Mouse (Mus musculus) midbrain, embryonic 15.5 days (tissue): ENCODE measurements around the gene Prkag2. TPM values are rescaled to one million over a fixed set of nuclear protein-coding genes. Genes with fewer than 3 reads are reported as not detected.

ENCODE experiments used
- ATAC-seq: fragments of 200-750 bp; cut with Nextera tagmentation; replicated peaks from 2 replicates; pipeline ENCODE4 v1.8.0; 2017; ENCODE audit warnings: moderate TSS enrichment
- H3K27ac ChIP-seq: fragments of 300-500 bp; sonication (generic); 2 replicates; pipeline ENCODE4 v1.5.1; 2015; ENCODE audit warnings: mild to moderate bottlenecking, inconsistent platforms
- H3K27me3 ChIP-seq: fragments of 300-500 bp; sonication (generic); replicated peaks from 2 replicates; pipeline ENCODE4 v1.6.1; 2015; ENCODE audit warnings: inconsistent platforms
- H3K36me3 ChIP-seq: fragments of 300-500 bp; sonication (generic); replicated peaks from 2 replicates; pipeline ENCODE4 v1.6.1; 2015; ENCODE audit warnings: inconsistent platforms
- H3K4me1 ChIP-seq: fragments of 300-500 bp; sonication (generic); 2 replicates; pipeline ENCODE4 v1.6.1; 2015; ENCODE audit warnings: inconsistent platforms
- H3K4me2 ChIP-seq: fragments of 300-500 bp; sonication (generic); 2 replicates; pipeline ENCODE4 v1.6.1; 2015; ENCODE audit warnings: inconsistent platforms, mild to moderate bottlenecking, moderate library complexity
- H3K4me3 ChIP-seq: fragments of 300-500 bp; sonication (generic); 2 replicates; pipeline ENCODE4 v1.5.1; 2015; ENCODE audit warnings: mild to moderate bottlenecking, inconsistent platforms
- H3K9ac ChIP-seq: fragments of 300-500 bp; sonication (generic); 2 replicates; pipeline ENCODE4 v1.6.1; 2015; ENCODE audit warnings: mild to moderate bottlenecking, inconsistent platforms
- H3K9me3 ChIP-seq: fragments of 300-500 bp; sonication (generic); 2 replicates; pipeline ENCODE4 v1.6.1; 2016; ENCODE audit warnings: inconsistent platforms
- WGBS: fragments of 180-500 bp; shearing (Covaris S2); methylation state at CpG from one replicate; pipeline ENCODE4 v1.1.7; 2015; ENCODE audit warnings: mixed read lengths; 5-methylcytosine and 5-hydroxymethylcytosine counted together
- polyA plus RNA-seq: library from polyadenylated mRNA; unstranded; fragments of >200 nt; fragmentation: Nextera tagmentation; extraction: Ambion mirVana; gene quantifications from 2 replicates; pipeline ENCODE4 v1.2.1, GENCODE M21; 2015

Gene Prkag2
- polyA plus RNA-seq, 1 experiment from 2014 or later, result 102 TPM

GRCm38 (mm10) chr5:24813946-24814345 lies 286.5 kb downstream of the Prkag2 start:
- H3K4me1 ChIP-seq, result no peaks in the 10 kb centered on the region
- no peak overlapping the region for H3K27ac ChIP-seq
- peaks cover 35% of the 10 kb centered on the region; the same call in 1 of the 2 replicates for H3K36me3 ChIP-seq
- no peaks in the 10 kb centered on the region for H3K27me3 ChIP-seq
- no peak overlapping the region for H3K4me3 ChIP-seq
- no peak for ATAC-seq
- no peak overlapping the region for H3K4me2 ChIP-seq
- no peaks in the 10 kb centered on the region for H3K9me3 ChIP-seq
- 91% methylated on average over 3 of the region's 3 CpGs for WGBS
- H3K9ac ChIP-seq, result no peak overlapping the region

- Histone ChIP-seq H3K27me3 (no peaks in the 10 kb centered on the region), H3K9me3 (no peaks in the 10 kb centered on the region), H3K27ac (no peak overlapping the region), H3K4me1 (no peaks in the 10 kb centered on the region), H3K36me3 (peaks cover 35% of the 10 kb centered on the region; the same call in 1 of the 2 replicates), H3K4me2 (no peak overlapping the region), H3K4me3 (no peak overlapping the region), H3K9ac (no peak overlapping the region)
- no peak for ATAC-seq
- 79% methylated on average over 4 of the region's 4 CpGs for WGBS
Measured at GRCm38 (mm10) chr5:24813005-24813404, 287.4 kb downstream of the Prkag2 start.

Other genes with a start within 250 kb of the Prkag2 start
- gene Galntl5, start 80.8 kb upstream of the Prkag2 start, polyA plus RNA-seq, result not detected in 2 replicates
- 50.4 and 51.9 TPM in 2 replicates for gene Galnt11, start 121.3 kb upstream of the Prkag2 start, polyA plus RNA-seq
- 1.3 TPM in 1 of 2 replicates, not detected in the other for gene E130116L18Rik, start 122.5 kb upstream of the Prkag2 start, polyA plus RNA-seq